Mouse (Mus musculus) kidney, adult 2 months (tissue): ENCODE measurements around the gene Mettl3. TPM values are rescaled to one million over a fixed set of nuclear protein-coding genes. Genes with fewer than 3 reads are reported as not detected.

ENCODE experiments used
- DNase-seq: peaks from one replicate; pipeline ENCODE4 v3.0.0; 2021
- H3K27ac ChIP-seq: fragments of 200-500 bp; 2 replicates; pipeline ENCODE4 v1.5.1; 2012; ENCODE audit warnings: low read depth, low read length, control low read depth, inconsistent platforms; ENCODE audit not compliant: insufficient read depth
- H3K27me3 ChIP-seq: fragments of 200-500 bp; replicated peaks from 2 replicates; pipeline ENCODE4 v1.6.1; 2012; ENCODE audit warnings: mild to moderate bottlenecking, moderate library complexity, low read length, inconsistent platforms; ENCODE audit not compliant: control insufficient read depth, insufficient read depth
- H3K36me3 ChIP-seq: fragments of 200-500 bp; 2 replicates; pipeline ENCODE4 v1.6.1; 2012; ENCODE audit warnings: mild to moderate bottlenecking, moderate library complexity, low read length, inconsistent platforms; ENCODE audit not compliant: control insufficient read depth, insufficient read depth
- H3K4me1 ChIP-seq: fragments of 200-500 bp; 2 replicates; pipeline ENCODE4 v1.6.1; 2011; ENCODE audit warnings: low read length; ENCODE audit not compliant: control insufficient read depth, insufficient read depth
- H3K4me3 ChIP-seq: fragments of 200-500 bp; 2 replicates; pipeline ENCODE4 v1.5.1; 2011; ENCODE audit warnings: mild to moderate bottlenecking, low read depth, low read length, control low read depth; ENCODE audit not compliant: insufficient read depth
- CTCF ChIP-seq: fragments of 200-500 bp; conservative IDR thresholded peaks from 2 replicates; pipeline ENCODE4 v1.5.1; 2011; ENCODE audit warnings: low read depth, mild to moderate bottlenecking, control low read depth, low read length, moderate library complexity, mixed read lengths; ENCODE audit not compliant: insufficient read depth, insufficient read length
- POLR2A ChIP-seq: fragments of 200-500 bp; IDR thresholded peaks from one replicate; pipeline ENCODE4 v1.6.1; 2011; ENCODE audit warnings: low read depth, low read length, control low read depth
- WGBS: fragments of 180-500 bp; shearing (Covaris S2); methylation state at CpG from one replicate; pipeline ENCODE4 v1.1.7; 2018; 5-methylcytosine and 5-hydroxymethylcytosine counted together
- polyA plus RNA-seq: library from polyadenylated mRNA; depleted of rRNA; stranded (reverse); fragments of >200 nt; gene quantifications from 2 replicates; pipeline ENCODE4 v1.2.3, GENCODE M21; 2012

Gene Mettl3
- polyA plus RNA-seq, 1 experiment: 23.5 TPM

DNA sequence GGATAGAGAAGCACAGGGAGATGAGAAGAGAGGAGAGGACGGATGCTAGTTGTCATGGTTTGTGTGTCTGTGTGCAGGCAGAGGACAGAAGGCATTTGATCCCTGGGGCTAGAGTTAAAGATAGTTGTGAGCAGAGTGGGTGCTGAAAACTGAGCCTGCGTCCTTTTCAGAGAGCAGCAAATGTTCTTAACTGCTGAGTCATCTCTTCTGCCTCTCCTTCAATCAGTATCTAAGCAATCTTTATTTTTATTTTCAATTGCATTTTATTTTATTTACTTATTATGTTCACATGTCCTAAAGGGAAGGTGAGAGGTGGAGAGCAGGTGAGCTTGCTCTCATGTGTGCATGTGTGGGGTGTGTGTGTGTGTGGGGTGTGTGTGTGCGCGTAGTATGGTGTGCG, 21.3 kb downstream of the Mettl3 start:
- no peak overlapping the region for H3K4me3 ChIP-seq
- 93% methylated on average over 5 of the region's 5 CpGs for WGBS
- H3K4me1 ChIP-seq: 0 out of 2 replicates have a peak, but pooled peaks cover 2% of the 10 kb centered on the region
- no peak for DNase-seq
- TF ChIP-seq CTCF (no peak), POLR2A (no peak)
- H3K27ac ChIP-seq: no peak overlapping the region
- H3K27me3 ChIP-seq: no peaks in the 10 kb centered on the region
- peaks cover 1% of the 10 kb centered on the region for H3K36me3 ChIP-seq

GRCm38 (mm10) chr14:52279747-52280120, 25.2 kb downstream of the Mettl3 start:
- Histone ChIP-seq H3K36me3 (no peaks in the 10 kb centered on the region), H3K4me3 (peak overlapping the region; percentile 87), H3K27ac (peak overlapping the region; percentile 25; the same call in 1 of the 2 replicates), H3K4me1 (0 out of 2 replicates have a peak, but pooled peaks cover 2% of the 10 kb centered on the region), H3K27me3 (no peaks in the 10 kb centered on the region)
- DNase-seq: no peak
- under 1% methylated on average over 21 of the region's 21 CpGs for WGBS
- TF ChIP-seq POLR2A (no peak), CTCF (no peak)

GRCm38 (mm10) chr14:52278932-52279746, 25.8 kb downstream of the Mettl3 start, which contains the start of the genes Tox4 and Rab2b:
Gene Tox4 (plus strand): TSS chr14:52279146.
Gene Rab2b (minus strand): TSS chr14:52279545.
- H3K27me3 ChIP-seq: no peaks in the 10 kb centered on the region
- H3K4me1 ChIP-seq: 0 out of 2 replicates have a peak, but pooled peaks cover 2% of the 10 kb centered on the region
- peak within 1 kb of the TSS; percentile 87 for H3K4me3 ChIP-seq
- peak; percentile 99 for DNase-seq
- TF ChIP-seq CTCF (peak; percentile 97; the same call in 1 of the 2 replicates), POLR2A (peak; percentile 60)
- under 1% methylated on average over 66 of the region's 66 CpGs for WGBS
- H3K27ac ChIP-seq: peak within 1 kb of the TSS; percentile 49; the same call in 1 of the 2 replicates
- no peaks in the 10 kb centered on the region for H3K36me3 ChIP-seq

DNA sequence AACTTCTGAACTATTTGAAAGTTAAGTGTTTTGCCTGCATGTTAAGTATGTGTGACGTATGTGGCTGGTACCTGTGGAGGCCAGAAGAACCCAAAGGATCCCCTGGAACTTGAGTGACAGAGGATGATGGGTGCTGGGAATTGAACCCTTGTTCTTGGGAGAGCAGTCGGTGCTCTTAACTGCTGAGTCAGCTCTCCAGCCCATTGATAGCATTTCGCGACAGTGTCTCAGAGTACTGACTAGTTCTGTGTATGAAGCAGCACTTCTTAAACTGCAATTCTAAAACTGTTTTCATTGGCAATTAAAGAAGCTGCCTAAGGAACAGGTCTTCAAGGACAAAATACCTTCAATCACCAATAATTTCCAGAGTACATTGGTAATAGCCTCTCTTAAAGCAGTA, 27.7 kb downstream of the Mettl3 start:
- no peak for DNase-seq
- Histone ChIP-seq H3K36me3 (no peaks in the 10 kb centered on the region), H3K27me3 (no peaks in the 10 kb centered on the region), H3K27ac (no peak overlapping the region), H3K4me3 (no peak overlapping the region), H3K4me1 (0 out of 2 replicates have a peak, but pooled peaks cover 2% of the 10 kb centered on the region)
- no peak for TF ChIP-seq POLR2A
- no peak for TF ChIP-seq CTCF
- 92% methylated on average over 4 of the region's 4 CpGs for WGBS

DNA sequence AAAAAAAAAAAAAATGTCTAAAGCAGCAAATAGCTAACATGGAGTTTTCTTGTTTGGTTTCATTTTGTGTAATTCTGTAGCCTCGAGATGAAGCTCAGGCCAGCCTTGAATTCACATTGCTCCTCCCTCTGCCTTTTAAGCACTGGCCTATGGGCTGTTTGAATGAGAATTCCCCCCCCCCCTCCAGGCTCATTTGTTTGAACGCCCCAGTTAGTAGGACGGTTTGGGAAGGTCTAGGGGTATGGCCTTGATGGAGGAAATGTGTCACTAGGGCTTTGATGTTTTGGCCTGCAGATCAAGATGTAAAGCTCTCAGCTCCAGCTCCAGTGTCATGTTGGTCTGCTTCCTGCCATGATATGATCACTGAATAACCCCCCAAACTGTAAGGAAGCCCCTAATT, 32.1 kb downstream of the Mettl3 start:
- no peak for DNase-seq
- WGBS: 64% methylated on average over 3 of the region's 3 CpGs

GRCm38 (mm10) chr14:52257484-52258213, 47.3 kb downstream of the Mettl3 start, which contains the start of gene Chd8:
Gene Chd8 (minus strand): TSS chr14:52257780.
- Histone ChIP-seq H3K36me3 (no peaks in the 10 kb centered on the region), H3K27ac (peak within 1 kb of the TSS; percentile 28), H3K4me1 (peaks cover 8% of the 10 kb centered on the region), H3K4me3 (peak within 1 kb of the TSS; percentile 88), H3K27me3 (no peaks in the 10 kb centered on the region)
- TF ChIP-seq POLR2A: peak; percentile 58
- TF ChIP-seq CTCF: peak; percentile 72
- DNase-seq: peak; percentile 99
- under 1% methylated on average over 54 of the region's 54 CpGs for WGBS

More for the DNA sequence above, 32.1 kb downstream of the Mettl3 start:
- no peak overlapping the region for H3K27ac ChIP-seq
- H3K36me3 ChIP-seq: no peaks in the 10 kb centered on the region
- no peak overlapping the region for H3K4me3 ChIP-seq
- TF ChIP-seq POLR2A (no peak), CTCF (no peak)
- no peaks in the 10 kb centered on the region for H3K27me3 ChIP-seq
- H3K4me1 ChIP-seq: no peaks in the 10 kb centered on the region
